Comparison of ENCODE assay signal across 15 mouse cellular contexts in the genomic region with DNA sequence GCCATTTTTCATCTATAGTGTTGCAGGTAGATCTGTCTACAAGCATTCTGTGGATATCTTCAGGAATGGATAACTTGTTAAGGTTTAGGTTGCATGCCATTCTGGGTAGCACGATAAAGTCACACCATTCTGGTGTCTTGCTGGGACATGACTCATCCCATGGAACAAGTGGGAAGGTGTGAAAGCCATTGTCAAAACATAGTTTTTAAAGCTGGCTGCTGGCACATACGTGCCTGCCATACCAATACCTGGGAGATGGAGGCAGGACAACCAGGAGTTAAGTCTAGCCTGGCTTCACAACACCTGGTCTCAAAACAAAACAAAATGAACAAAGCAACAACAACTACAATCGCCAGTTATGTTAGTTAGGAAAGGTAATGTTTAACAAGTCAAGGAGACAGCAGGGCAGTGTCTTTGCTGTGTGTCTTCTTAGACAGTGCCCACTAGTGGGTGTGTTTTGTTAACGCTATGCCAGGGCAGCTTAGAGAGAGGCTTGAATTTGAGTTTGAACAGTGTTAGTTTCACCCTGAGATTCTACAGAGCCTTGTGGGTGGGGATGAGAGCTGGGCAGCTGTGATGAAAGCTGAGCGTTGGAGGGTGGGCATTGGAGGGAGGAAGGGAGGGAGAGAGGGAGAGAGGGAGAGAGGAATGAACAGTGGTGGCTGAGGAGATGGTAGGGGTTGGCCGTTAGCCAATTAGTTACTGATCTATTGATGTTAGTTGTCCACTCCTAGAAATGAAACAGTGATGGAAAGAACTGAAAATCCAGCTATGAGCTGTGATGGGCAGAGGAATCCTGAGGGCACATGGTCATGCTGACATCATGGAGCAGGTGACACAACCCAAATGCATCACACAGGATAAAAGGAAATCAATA. TPM values are rescaled to one million over a fixed set of nuclear protein-coding genes. Genes with fewer than 3 reads are reported as not detected.
A peak's percentile ranks its signal among the peaks of the same experiment; 100 is the strongest.
DNase-seq lines count a peak whose midpoint lies in the region; ATAC-seq and TF ChIP-seq lines count a peak whose summit lies in the region.
"Had no signal": no experiment of that assay in that cellular context is flagged by ENCODE, and none has a peak within 500 bp of the region (broad histone marks: within the 10 kb centered on the region; RNA-seq: fewer than 3 reads in every experiment).

No protein-coding gene starts in this region.

- no peak overlapping the region for H3K4me3 ChIP-seq in intestine, postnatal 0 days (ENCODE audit: low read depth, low read length)
- no peak overlapping the region for H3K4me3 ChIP-seq in intestine, embryonic 15.5 days (replicated peaks)
- H3K4me3 ChIP-seq in lung, embryonic 14.5 days (ENCODE audit: low read depth, low read length): no peak overlapping the region
- no peak overlapping the region for H3K4me3 ChIP-seq in stomach, postnatal 0 days (ENCODE audit: low read depth, low read length)
- H3K4me3 ChIP-seq: forebrain, embryonic 15.5 days; limb, embryonic 15.5 days; midbrain, embryonic 10.5 days had no signal

- in situ Hi-C loops in Patski (cut with MboI; ENCODE audit: low pct_unique_long_range_greater_than_20kb): no loop called here

- H3K4me1 ChIP-seq in intestine, postnatal 0 days (replicated peaks; ENCODE audit: control insufficient read depth, insufficient read depth, low read length): no peaks in the 10 kb centered on the region
- H3K4me1 ChIP-seq in intestine, embryonic 15.5 days (replicated peaks): no peaks in the 10 kb centered on the region
- H3K4me1 ChIP-seq in lung, embryonic 14.5 days (ENCODE audit: insufficient read depth): no peaks in the 10 kb centered on the region
- no peaks in the 10 kb centered on the region for H3K4me1 ChIP-seq in stomach, postnatal 0 days (replicated peaks; ENCODE audit: control insufficient read depth, insufficient read depth)
- H3K4me1 ChIP-seq: forebrain, embryonic 15.5 days; limb, embryonic 15.5 days had no signal

- DNase-seq in lung, embryonic 14.5 days: no peak
- DNase-seq in lung, adult 18-20 months: no peak
- DNase-seq in Patski (ENCODE audit: low read depth, low spot score): no peak
- no peak for DNase-seq in stomach, postnatal 0 days (ENCODE audit: low spot score)
- no peak for DNase-seq in spleen, adult 12 weeks (ENCODE audit: low spot score)
- no peak for DNase-seq in cerebellum, postnatal 10 days
- DNase-seq: adrenal gland, postnatal 10 days; cerebellum, postnatal 36 days; lung, postnatal 14 days had no signal

- POLR2A ChIA-PET in Patski (lab: Charles Lee): no interaction called here

- no peaks in the 10 kb centered on the region for H3K27me3 ChIP-seq in intestine, postnatal 0 days (replicated peaks; ENCODE audit: control insufficient read depth, insufficient read depth, low read length)
- H3K27me3 ChIP-seq in intestine, embryonic 15.5 days (replicated peaks): no peaks in the 10 kb centered on the region
- H3K27me3 ChIP-seq in lung, embryonic 14.5 days (ENCODE audit: insufficient read depth, low read length): no peaks in the 10 kb centered on the region
- H3K27me3 ChIP-seq in Patski: peaks cover 19% of the 10 kb centered on the region
- no peaks in the 10 kb centered on the region for H3K27me3 ChIP-seq in stomach, postnatal 0 days (ENCODE audit: control insufficient read depth, insufficient read depth, low read length)
- H3K27me3 ChIP-seq: forebrain, embryonic 15.5 days; limb, embryonic 15.5 days had no signal

- 54% methylated on average over 6 of the region's 6 CpGs for WGBS in intestine, postnatal 0 days
- WGBS in intestine, embryonic 15.5 days: 64% methylated on average over 6 of the region's 6 CpGs
- 61% methylated on average over 6 of the region's 6 CpGs for WGBS in lung, embryonic 14.5 days
- 61% methylated on average over 6 of the region's 6 CpGs for WGBS in stomach, postnatal 0 days

- no peaks in the 10 kb centered on the region for H3K9me3 ChIP-seq in intestine, postnatal 0 days (ENCODE audit: control insufficient read depth)
- no peaks in the 10 kb centered on the region for H3K9me3 ChIP-seq in intestine, embryonic 15.5 days
- no peaks in the 10 kb centered on the region for H3K9me3 ChIP-seq in lung, embryonic 14.5 days (ENCODE audit: low read depth, low read length)
- no peaks in the 10 kb centered on the region for H3K9me3 ChIP-seq in stomach, postnatal 0 days (ENCODE audit: control insufficient read depth, low read length)
- H3K9me3 ChIP-seq: forebrain, embryonic 15.5 days; limb, embryonic 15.5 days; midbrain, embryonic 10.5 days had no signal

- CTCF ChIA-PET in Patski (lab: Charles Lee): interaction anchor here (0.8 to 1.0 kb wide), 2 partner anchors 8 to 12 kb away, joined by 3 read pairs; no protein-coding TSS in a partner anchor

- peak; percentile 47 for TF ChIP-seq CTCF in intestine, postnatal 0 days (IDR thresholded peaks at IDR 0.05; ENCODE audit: low read depth)
- TF ChIP-seq CTCF in lung, embryonic 14.5 days (IDR thresholded peaks at IDR 0.05; ENCODE audit: low read depth): 0 out of 2 replicates have a peak, but pooled peaks have one; percentile 18
- TF ChIP-seq CTCF in Patski (IDR thresholded peaks at IDR 0.05): peak; percentile 64
- peak; percentile 31 for TF ChIP-seq CTCF in stomach, postnatal 0 days (IDR thresholded peaks at IDR 0.05; ENCODE audit: low read depth)

- no peak overlapping the region for H3K27ac ChIP-seq in intestine, postnatal 0 days (ENCODE audit: low read depth, low read length)
- H3K27ac ChIP-seq in intestine, embryonic 15.5 days: no peak overlapping the region
- H3K27ac ChIP-seq in lung, embryonic 14.5 days (ENCODE audit: low read depth): no peak overlapping the region
- H3K27ac ChIP-seq in stomach, postnatal 0 days (replicated peaks): no peak overlapping the region
- H3K27ac ChIP-seq: forebrain, embryonic 15.5 days; limb, embryonic 15.5 days; midbrain, embryonic 10.5 days had no signal

- ATAC-seq in intestine, postnatal 0 days: no peak
- ATAC-seq in intestine, embryonic 15.5 days: no peak
- no peak for ATAC-seq in lung, embryonic 14.5 days (ENCODE audit: insufficient read depth)
- ATAC-seq in Patski: peak; percentile 73
- no peak for ATAC-seq in stomach, postnatal 0 days (ENCODE audit: low FRiP score, low TSS enrichment)
- ATAC-seq: forebrain, embryonic 15.5 days had no signal

- H3K4me2 ChIP-seq in intestine, postnatal 0 days (replicated peaks; ENCODE audit: low read depth): no peak overlapping the region
- no peak overlapping the region for H3K4me2 ChIP-seq in intestine, embryonic 15.5 days (replicated peaks)
- no peak overlapping the region for H3K4me2 ChIP-seq in lung, embryonic 14.5 days
- no peak overlapping the region for H3K4me2 ChIP-seq in stomach, postnatal 0 days (replicated peaks; ENCODE audit: low read depth)
- H3K4me2 ChIP-seq: forebrain, embryonic 15.5 days; limb, embryonic 15.5 days had no signal

- no peaks in the 10 kb centered on the region for H3K36me3 ChIP-seq in intestine, postnatal 0 days (ENCODE audit: control insufficient read depth, insufficient read depth)
- H3K36me3 ChIP-seq in intestine, embryonic 15.5 days: no peaks in the 10 kb centered on the region
- no peaks in the 10 kb centered on the region for H3K36me3 ChIP-seq in lung, embryonic 14.5 days (ENCODE audit: insufficient read depth)
- no peaks in the 10 kb centered on the region for H3K36me3 ChIP-seq in stomach, postnatal 0 days (ENCODE audit: control insufficient read depth, insufficient read depth, low read length)
- H3K36me3 ChIP-seq: forebrain, embryonic 15.5 days; limb, embryonic 15.5 days; midbrain, embryonic 10.5 days had no signal

- no peak overlapping the region for H3K9ac ChIP-seq in intestine, postnatal 0 days (ENCODE audit: low read depth, low read length)
- H3K9ac ChIP-seq in intestine, embryonic 15.5 days: no peak overlapping the region
- no peak overlapping the region for H3K9ac ChIP-seq in lung, embryonic 14.5 days
- H3K9ac ChIP-seq in stomach, postnatal 0 days (ENCODE audit: low read length): no peak overlapping the region
- H3K9ac ChIP-seq: forebrain, embryonic 15.5 days; limb, embryonic 15.5 days had no signal

- no peak for TF ChIP-seq EP300 in stomach, postnatal 0 days (optimal IDR thresholded peaks at IDR 0.05)

RNA-seq across cellular contexts. Expression of a gene that starts 18.3 kb away (rescaled TPM):
- not detected in 2 replicates for polyA plus RNA-seq in intestine, postnatal 0 days (2015; fragmentation: Nextera tagmentation; extraction: Ambion mirVana)
- polyA plus RNA-seq in intestine, embryonic 15.5 days (2015; fragmentation: Nextera tagmentation; extraction: Ambion mirVana): not detected in 2 replicates
- polyA plus RNA-seq in lung, embryonic 14.5 days (2014; fragmentation: Nextera tagmentation; extraction: Ambion mirVana): not detected in 2 replicates
- not detected for polyA plus RNA-seq in Patski (2021)
- polyA plus RNA-seq in stomach, postnatal 0 days (2015; fragmentation: Nextera tagmentation; extraction: Ambion mirVana): not detected in 2 replicates
- polyA plus RNA-seq: forebrain, embryonic 15.5 days; limb, embryonic 15.5 days; midbrain, embryonic 10.5 days; spleen, adult 2 months had no signal

RNA-seq across cellular contexts. Expression of a gene that starts 22.7 kb away (rescaled TPM):
- polyA plus RNA-seq in intestine, postnatal 0 days (2015; fragmentation: Nextera tagmentation; extraction: Ambion mirVana): 2.3 and 2.7 TPM in 2 replicates
- polyA plus RNA-seq in intestine, embryonic 15.5 days (2015; fragmentation: Nextera tagmentation; extraction: Ambion mirVana): 5.9 and 6.2 TPM in 2 replicates
- polyA plus RNA-seq in lung, embryonic 14.5 days (2014; fragmentation: Nextera tagmentation; extraction: Ambion mirVana): 0.14 and 0.55 TPM in 2 replicates
- polyA plus RNA-seq in Patski (2021): 0.03 TPM
- 2.1 and 2.2 TPM in 2 replicates for polyA plus RNA-seq in stomach, postnatal 0 days (2015; fragmentation: Nextera tagmentation; extraction: Ambion mirVana)
- polyA plus RNA-seq: spleen, adult 2 months had no signal

RNA-seq across cellular contexts. Expression of a gene that starts 50.4 kb away (rescaled TPM):
- polyA plus RNA-seq in intestine, postnatal 0 days (2015; fragmentation: Nextera tagmentation; extraction: Ambion mirVana): 0.05 and 0.08 TPM in 2 replicates
- polyA plus RNA-seq in intestine, embryonic 15.5 days (2015; fragmentation: Nextera tagmentation; extraction: Ambion mirVana): 0.10 and 0.15 TPM in 2 replicates
- polyA plus RNA-seq in lung, embryonic 14.5 days (2014; fragmentation: Nextera tagmentation; extraction: Ambion mirVana): 0.12 and 0.37 TPM in 2 replicates
- not detected for polyA plus RNA-seq in Patski (2021)
- polyA plus RNA-seq in stomach, postnatal 0 days (2015; fragmentation: Nextera tagmentation; extraction: Ambion mirVana): 0.06 and 0.11 TPM in 2 replicates
- polyA plus RNA-seq: midbrain, embryonic 10.5 days had no signal

RNA-seq across cellular contexts. Expression of a gene that starts 54.7 kb away (rescaled TPM):
- 5.9 and 6.8 TPM in 2 replicates for polyA plus RNA-seq in intestine, postnatal 0 days (2015; fragmentation: Nextera tagmentation; extraction: Ambion mirVana)
- 5.9 and 6.3 TPM in 2 replicates for polyA plus RNA-seq in intestine, embryonic 15.5 days (2015; fragmentation: Nextera tagmentation; extraction: Ambion mirVana)
- 8.0 and 9.3 TPM in 2 replicates for polyA plus RNA-seq in lung, embryonic 14.5 days (2014; fragmentation: Nextera tagmentation; extraction: Ambion mirVana)
- polyA plus RNA-seq in Patski (2021): 16.2 TPM
- 3.5 and 3.8 TPM in 2 replicates for polyA plus RNA-seq in stomach, postnatal 0 days (2015; fragmentation: Nextera tagmentation; extraction: Ambion mirVana)
